Mouse (Mus musculus) right cerebral cortex, postnatal 10 days (tissue): Measurements from ENCODE around the gene Tanc1.

Source experiments
- DNase-seq, 2 experiments: peaks; one replicate each; pipeline ENCODE4 v3.0.0; 2021; ENCODE audit warnings: low spot score in 2 of 2

Tanc1 gene

GRCm38 (mm10) chr2:59757015-59757414 is 145.2 kb downstream of the Tanc1 start:
- DNase-seq, result no peak

GRCm38 (mm10) chr2:59758139-59758918 is 146.5 kb downstream of the Tanc1 start:
- no peak for DNase-seq

DNA sequence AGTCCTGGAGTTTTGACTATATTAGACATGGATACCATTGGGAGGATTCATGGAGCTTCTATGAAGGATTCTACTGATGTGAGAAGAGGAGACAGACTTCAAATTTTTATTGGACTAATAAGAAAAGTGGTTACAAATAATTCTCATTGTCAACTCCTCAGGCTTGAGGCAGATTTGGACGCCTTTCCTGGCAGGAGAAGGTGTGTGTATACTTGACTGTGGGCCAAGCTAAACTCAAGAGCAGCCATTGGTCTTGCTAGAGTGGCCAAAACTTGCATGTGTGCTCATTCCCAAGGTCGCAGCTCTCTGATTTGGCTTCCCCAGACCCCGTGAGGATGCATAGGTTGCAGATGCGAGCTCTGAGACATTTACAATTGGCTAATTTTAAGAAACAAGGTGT is 148.9 kb downstream of the Tanc1 start:
- no peak for DNase-seq

GRCm38 (mm10) chr2:59761183-59761582 is 149.3 kb downstream of the Tanc1 start:
- no peak for DNase-seq

DNA sequence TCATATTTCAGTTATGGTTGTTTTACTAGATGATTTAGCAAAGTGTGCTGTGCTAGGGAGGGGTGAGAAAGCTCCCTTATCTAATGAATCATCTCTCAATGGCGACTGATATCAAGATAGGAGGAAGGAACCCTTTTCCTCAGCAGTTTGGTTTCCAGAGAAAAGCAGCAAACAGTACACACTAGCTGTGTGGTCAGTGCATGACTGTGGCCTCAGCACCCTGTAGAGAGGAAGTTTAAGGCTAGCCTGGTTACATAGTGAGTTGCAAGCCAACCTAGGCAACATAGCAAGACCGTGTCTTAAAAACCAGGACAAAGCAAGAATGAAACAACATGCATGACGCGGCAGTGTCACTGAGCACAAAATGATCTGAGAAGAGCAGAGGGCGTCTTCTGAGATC is 150.4 kb downstream of the Tanc1 start:
- DNase-seq, result no peak

GRCm38 (mm10) chr2:59765671-59766070 is 153.8 kb downstream of the Tanc1 start:
- DNase-seq, result no peak

- DNase-seq, result no peak
Observed at GRCm38 (mm10) chr2:59767893-59768292, 156.1 kb downstream of the Tanc1 start.

- no peak for DNase-seq
Observed at GRCm38 (mm10) chr2:59768661-59769384, 157.0 kb downstream of the Tanc1 start.

- DNase-seq, result no peak
Observed at GRCm38 (mm10) chr2:59769385-59769735, 157.5 kb downstream of the Tanc1 start.

GRCm38 (mm10) chr2:59771708-59772107 is 159.9 kb downstream of the Tanc1 start:
- no peak for DNase-seq

- no peak for DNase-seq
Observed at GRCm38 (mm10) chr2:59772261-59772683, 160.4 kb downstream of the Tanc1 start.

DNA sequence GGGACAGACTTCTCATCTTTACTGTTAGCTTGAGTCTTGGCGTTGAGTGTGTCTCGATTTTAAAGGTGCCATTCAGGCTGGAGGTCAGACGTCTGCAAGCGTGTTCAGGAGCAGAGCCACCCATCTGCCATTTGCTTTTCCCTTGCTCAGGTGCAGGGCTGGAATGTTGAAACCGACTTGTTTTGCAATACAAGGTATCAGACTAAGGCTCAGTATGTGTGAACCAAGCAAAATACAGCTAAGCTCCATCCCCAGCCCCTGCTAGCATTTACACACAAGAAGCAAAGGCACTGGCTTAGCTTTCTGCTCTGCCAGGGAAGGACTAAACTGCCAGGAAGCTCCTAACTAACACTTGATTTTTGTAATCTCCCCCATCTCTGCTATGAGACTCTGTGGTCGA is 162.5 kb downstream of the Tanc1 start:
- no peak for DNase-seq

DNA sequence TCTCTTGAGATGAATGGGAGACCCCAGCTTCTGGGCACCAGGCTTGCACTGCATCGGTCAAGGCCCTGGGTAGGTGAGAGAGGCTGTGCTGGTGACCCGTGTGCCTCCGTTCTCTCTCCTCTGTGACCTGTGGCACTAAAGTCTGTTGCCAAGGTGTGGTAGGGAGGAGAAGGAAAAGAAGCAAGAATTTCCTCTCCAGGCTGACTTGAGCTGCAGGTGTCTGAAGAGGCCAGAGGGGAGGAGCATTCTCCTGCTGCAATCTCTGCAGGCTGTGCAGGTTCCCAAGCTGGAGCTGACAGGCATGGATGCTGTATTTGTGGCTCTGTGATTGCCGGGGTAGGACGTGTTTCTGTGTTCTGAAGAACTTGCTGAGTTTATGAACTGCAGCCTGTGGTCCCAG is 163.3 kb downstream of the Tanc1 start:
- no peak for DNase-seq

DNA sequence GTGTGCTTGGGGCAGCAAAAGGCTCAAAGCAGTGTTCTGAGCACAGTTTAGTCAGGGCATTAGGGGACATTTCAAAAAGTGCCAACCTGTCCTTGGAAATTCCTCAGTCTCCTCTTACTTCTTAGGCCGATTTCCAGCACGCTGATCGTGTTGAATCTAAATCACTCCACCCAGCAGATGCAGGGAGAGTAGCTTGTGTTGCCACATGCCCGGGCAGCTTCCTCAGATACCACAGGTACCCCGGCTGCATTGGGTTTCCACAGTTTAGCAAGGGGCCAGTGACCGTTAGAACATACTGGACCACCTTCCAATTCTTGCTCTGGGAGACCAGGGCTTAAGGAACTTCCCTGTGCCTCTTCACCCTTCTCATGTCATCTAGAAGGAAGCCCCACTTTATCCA is 164.0 kb downstream of the Tanc1 start:
- DNase-seq, result no peak

GRCm38 (mm10) chr2:59779355-59779754 is 167.5 kb downstream of the Tanc1 start:
- no peak for DNase-seq

DNA sequence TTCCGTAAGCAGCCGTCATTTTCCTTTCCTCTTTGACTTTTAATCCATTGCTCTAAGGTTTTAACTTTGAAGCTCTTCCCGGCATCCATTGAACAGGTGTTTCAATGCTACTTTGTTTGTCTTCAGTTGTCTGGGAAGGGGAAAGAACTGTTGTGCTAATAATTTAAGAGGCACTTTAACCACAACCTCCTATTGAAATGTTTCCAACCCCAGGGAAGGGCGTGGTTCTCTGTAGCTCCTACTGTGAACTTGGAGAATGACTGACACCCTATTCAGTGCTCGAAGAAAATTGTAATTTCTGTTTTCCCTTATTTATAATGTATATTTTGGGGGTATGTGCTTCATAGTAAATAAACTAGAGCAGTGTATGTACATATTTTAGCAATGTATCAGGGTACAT is 168.4 kb downstream of the Tanc1 start:
- no peak for DNase-seq

- DNase-seq, result no peak
Observed at GRCm38 (mm10) chr2:59783055-59783831, 171.4 kb downstream of the Tanc1 start.

DNA sequence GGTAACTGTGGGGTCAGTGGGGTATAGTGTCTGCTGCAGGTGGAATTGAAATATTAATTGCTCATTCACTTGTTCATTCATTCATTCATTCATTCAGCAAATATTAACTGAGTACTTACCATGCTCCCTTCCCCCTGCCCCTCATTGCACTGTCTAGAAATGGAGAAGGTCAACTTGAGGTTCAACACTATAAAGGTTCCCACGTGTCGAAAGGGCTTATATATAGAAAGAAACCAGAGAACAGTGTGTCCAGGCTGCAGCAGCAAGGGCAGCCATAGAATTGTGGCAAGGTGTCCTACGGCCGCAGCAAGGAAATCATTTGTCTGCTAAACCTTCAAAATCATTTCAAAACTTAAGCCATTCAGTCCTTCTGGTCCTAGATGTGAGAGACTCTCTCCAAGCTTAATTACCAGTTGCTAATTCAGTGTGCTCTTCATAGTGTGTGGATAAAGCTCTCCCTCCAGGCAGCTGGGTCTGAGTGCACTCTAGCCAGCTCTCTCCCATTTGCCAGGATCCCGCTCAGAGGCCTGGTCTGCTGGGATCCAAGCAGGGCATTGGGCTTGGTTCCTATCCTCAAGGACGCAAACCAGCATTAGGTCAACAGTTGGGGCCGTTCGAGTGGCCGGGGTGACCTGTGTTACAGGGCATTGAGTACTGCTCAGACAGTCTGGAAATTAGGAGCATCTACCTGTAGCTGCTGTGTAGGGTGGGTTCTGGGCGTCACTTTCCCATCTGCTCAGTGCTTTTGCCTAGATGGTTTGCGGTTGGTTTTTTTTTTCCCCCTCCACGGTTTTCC is 172.2 kb downstream of the Tanc1 start:
- no peak for DNase-seq

- DNase-seq, result no peak
Observed at GRCm38 (mm10) chr2:59784628-59784883, 172.7 kb downstream of the Tanc1 start.

- no peak for DNase-seq
Observed at GRCm38 (mm10) chr2:59785597-59785996, 173.8 kb downstream of the Tanc1 start.

GRCm38 (mm10) chr2:59788704-59789500 is 177.1 kb downstream of the Tanc1 start:
- no peak for DNase-seq
